Mouse (Mus musculus): ENCODE measurements at regions not wholly inside any gene's neighbourhood (a gene's known extent, or its start where the extent isn't known, plus 50 kb on each side); places are given as distances from the start of the nearest gene placed in this dataset.

DNA sequence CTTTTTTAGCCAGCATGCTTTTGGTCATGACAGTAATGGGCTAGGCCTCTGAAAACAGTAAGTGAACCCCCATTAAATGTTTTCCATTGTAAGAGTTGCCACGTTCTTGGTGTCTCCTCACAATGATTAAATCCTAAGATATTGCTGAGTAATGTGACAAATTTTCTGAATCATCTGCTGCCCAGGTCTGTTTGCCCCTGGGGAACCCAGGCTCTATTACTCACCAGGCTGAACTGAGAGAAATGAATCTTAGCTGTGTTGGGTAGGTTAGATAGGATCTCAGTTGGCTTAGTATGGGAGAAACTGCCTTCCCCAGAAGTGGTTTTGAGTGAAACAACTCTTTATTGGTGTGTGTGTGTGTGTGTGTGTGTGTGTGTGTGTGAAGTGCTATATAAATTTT lies 314.3 kb upstream of the Pdcd1 start:
- H3K4me2 ChIP-seq (ENCODE audit: insufficient read depth, low read depth, poor library complexity, severe bottlenecking): no peak overlapping the region
- no peak for DNase-seq (ENCODE audit: extremely low read depth)
- H3K36me3 ChIP-seq (replicated peaks in 1 of 2; ENCODE audit: control insufficient read depth in 1 of 2, insufficient read depth in 1 of 2, low read length in 1 of 2): no peaks in the 10 kb centered on the region
- in situ Hi-C loops (cut with MboI; ENCODE audit: low pct_ligation_motif_present, low pct_unique_long_range_greater_than_20kb, low sequenced_read_pairs): no loop called here
- H3K79me2 ChIP-seq (replicated peaks; ENCODE audit: control insufficient read depth, extremely low read depth, insufficient read depth, poor library complexity, severe bottlenecking): no peaks in the 10 kb centered on the region
- TF ChIP-seq MYC (IDR thresholded peaks at IDR 0.05; ENCODE audit: low read depth, low read length): no peak
- TF ChIP-seq ZMIZ1 (IDR thresholded peaks at IDR 0.05; ENCODE audit: low read depth, low read length): no peak
- TF ChIP-seq CHD2 (IDR thresholded peaks at IDR 0.05; ENCODE audit: low read length): no peak
- no peak for TF ChIP-seq ZKSCAN1 (IDR thresholded peaks at IDR 0.05; ENCODE audit: borderline replicate concordance, low read depth, low read length)
- H3K27me3 ChIP-seq (replicated peaks): no peaks in the 10 kb centered on the region
- no peak overlapping the region for H3K27ac ChIP-seq (ENCODE audit: insufficient read depth, low read depth)
- H3K9ac ChIP-seq (ENCODE audit: insufficient read depth, low read depth): no peak overlapping the region
- no peaks in the 10 kb centered on the region for H3K9me3 ChIP-seq (replicated peaks; ENCODE audit: low read length)
- no peaks in the 10 kb centered on the region for H3K4me1 ChIP-seq (ENCODE audit: control insufficient read depth in 1 of 2, insufficient read depth in 2 of 2)
- dilution Hi-C loops (cut with MboI; ENCODE audit: extremely low pct_ligation_motif_present, extremely low pct_unique_long_range_greater_than_20kb, low sequenced_read_pairs): no loop called here
- no peak overlapping the region for H3K4me3 ChIP-seq (replicated peaks in 1 of 3; ENCODE audit: low read depth in 2 of 3, low read length in 2 of 3, poor library complexity in 1 of 3)

DNA sequence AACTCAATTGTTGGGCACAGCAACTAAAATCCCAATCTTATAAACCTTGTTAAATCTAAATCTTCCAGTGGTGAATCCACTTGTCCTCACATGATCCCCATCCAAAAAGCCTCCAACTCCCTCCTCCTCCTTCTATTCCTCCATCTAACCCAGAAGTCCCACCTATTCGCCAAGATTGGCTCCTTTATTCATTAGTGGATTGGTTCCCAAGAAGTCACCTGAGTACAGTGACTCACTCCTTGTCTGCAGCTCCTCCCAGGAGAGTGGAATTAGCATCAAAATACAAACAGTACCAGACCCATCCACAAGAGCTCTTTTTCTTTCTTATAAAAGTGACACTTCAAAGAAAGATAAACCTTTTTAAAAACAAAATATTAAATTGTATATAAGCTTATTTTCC lies 304.6 kb upstream of the Pdcd1 start:
- Histone ChIP-seq H3K4me1 (ENCODE audit: control insufficient read depth in 1 of 2, insufficient read depth in 2 of 2) (peaks cover 0 to 3% of the 10 kb centered on the region in 2 experiments; a peak in 1 of 4 replicates), H3K4me2 (ENCODE audit: insufficient read depth, low read depth, poor library complexity, severe bottlenecking) (no peak overlapping the region), H3K9ac (ENCODE audit: insufficient read depth, low read depth) (no peak overlapping the region), H3K4me3 (replicated peaks in 1 of 3; ENCODE audit: low read depth in 2 of 3, low read length in 2 of 3, poor library complexity in 1 of 3) (no peak overlapping the region), H3K79me2 (replicated peaks; ENCODE audit: control insufficient read depth, extremely low read depth, insufficient read depth, poor library complexity, severe bottlenecking) (no peaks in the 10 kb centered on the region), H3K36me3 (replicated peaks in 1 of 2; ENCODE audit: control insufficient read depth in 1 of 2, insufficient read depth in 1 of 2, low read length in 1 of 2) (no peaks in the 10 kb centered on the region), H3K27me3 (replicated peaks) (no peaks in the 10 kb centered on the region), H3K9me3 (replicated peaks; ENCODE audit: low read length) (no peaks in the 10 kb centered on the region), H3K27ac (ENCODE audit: insufficient read depth, low read depth) (no peak overlapping the region)
- DNase-seq (ENCODE audit: extremely low read depth): no peak
- in situ Hi-C loops (cut with MboI; ENCODE audit: low pct_ligation_motif_present, low pct_unique_long_range_greater_than_20kb, low sequenced_read_pairs) (no loop called here), dilution Hi-C loops (cut with MboI; ENCODE audit: extremely low pct_ligation_motif_present, extremely low pct_unique_long_range_greater_than_20kb, low sequenced_read_pairs) (no loop called here)
- TF ChIP-seq MAX (IDR thresholded peaks at IDR 0.05; ENCODE audit: low read length) (no peak), USF2 (conservative IDR thresholded peaks at IDR 0.05; ENCODE audit: low read depth, low read length) (no peak)

DNA sequence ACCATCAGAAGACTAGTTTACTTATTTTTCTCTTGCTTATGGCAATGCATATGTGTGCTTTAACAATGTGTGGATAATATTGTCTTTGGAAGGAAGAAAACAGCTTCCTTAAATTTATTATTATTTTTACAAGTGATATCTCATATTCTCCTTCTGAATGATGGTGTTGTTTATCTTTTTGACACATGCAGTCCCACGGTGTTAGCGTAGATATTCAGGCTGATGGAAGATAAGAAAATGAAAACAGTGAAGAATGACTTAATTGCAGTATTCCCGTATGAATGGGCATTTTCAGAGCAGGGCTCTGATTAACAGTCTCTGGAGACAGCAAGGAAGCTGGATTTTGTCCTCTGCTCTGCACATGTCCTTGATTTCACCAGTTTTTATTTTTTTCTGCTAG lies 303.5 kb upstream of the Pdcd1 start:
- Histone ChIP-seq H3K4me1 (ENCODE audit: control insufficient read depth in 1 of 2, insufficient read depth in 2 of 2) (peaks cover 0 to 3% of the 10 kb centered on the region in 2 experiments; a peak in 1 of 4 replicates), H3K79me2 (replicated peaks; ENCODE audit: control insufficient read depth, extremely low read depth, insufficient read depth, poor library complexity, severe bottlenecking) (no peaks in the 10 kb centered on the region), H3K9me3 (replicated peaks; ENCODE audit: low read length) (no peaks in the 10 kb centered on the region), H3K27ac (ENCODE audit: insufficient read depth, low read depth) (no peak overlapping the region), H3K27me3 (replicated peaks) (no peaks in the 10 kb centered on the region), H3K9ac (ENCODE audit: insufficient read depth, low read depth) (no peak overlapping the region), H3K4me2 (ENCODE audit: insufficient read depth, low read depth, poor library complexity, severe bottlenecking) (no peak overlapping the region), H3K4me3 (replicated peaks in 1 of 3; ENCODE audit: low read depth in 2 of 3, low read length in 2 of 3, poor library complexity in 1 of 3) (no peak overlapping the region), H3K36me3 (replicated peaks in 1 of 2; ENCODE audit: control insufficient read depth in 1 of 2, insufficient read depth in 1 of 2, low read length in 1 of 2) (no peaks in the 10 kb centered on the region)
- DNase-seq (ENCODE audit: extremely low read depth): no peak
- in situ Hi-C loops (cut with MboI; ENCODE audit: low pct_ligation_motif_present, low pct_unique_long_range_greater_than_20kb, low sequenced_read_pairs): no loop called here
- dilution Hi-C loops (cut with MboI; ENCODE audit: extremely low pct_ligation_motif_present, extremely low pct_unique_long_range_greater_than_20kb, low sequenced_read_pairs): no loop called here
- TF ChIP-seq NRF1 (IDR thresholded peaks at IDR 0.05; ENCODE audit: low read depth, low read length) (no peak), JUN (IDR thresholded peaks at IDR 0.05; ENCODE audit: insufficient read depth, low read depth, low read length) (no peak), PAX5 (IDR thresholded peaks at IDR 0.05; ENCODE audit: low read length) (no peak), CHD2 (IDR thresholded peaks at IDR 0.05; ENCODE audit: low read length) (no peak), EP300 (IDR thresholded peaks at IDR 0.05; ENCODE audit: low read length) (no peak), USF1 (IDR thresholded peaks at IDR 0.05; ENCODE audit: low read depth, low read length) (no peak), RCOR1 (conservative IDR thresholded peaks at IDR 0.05; ENCODE audit: low read depth, low read length) (no peak), ELF1 (IDR thresholded peaks at IDR 0.05; ENCODE audit: low read depth, low read length) (no peak)

All from CH12.LX (cell line).